Mouse (Mus musculus): ENCODE results near the gene Tusc2.

Tusc2 gene

GRCm38 (mm10) chr9:107586974-107587832 lies 24.1 kb downstream of the Tusc2 start, which contains the start of gene Ifrd2:
TSS of gene Ifrd2 (plus strand) at chr9:107587642.
- DNase-seq (ENCODE audit: extremely low spot score, low read depth, low spot score) = peak; percentile 92

GRCm38 (mm10) chr9:107587833-107588639 lies 25.0 kb downstream of the Tusc2 start:
- no peak for DNase-seq (ENCODE audit: extremely low spot score, low read depth, low spot score)

GRCm38 (mm10) chr9:107590058-107590772 lies 27.2 kb downstream of the Tusc2 start:
- DNase-seq (ENCODE audit: extremely low spot score, low read depth, low spot score) = no peak

- DNase-seq (ENCODE audit: extremely low spot score, low read depth, low spot score) = no peak
These were observed 27.7 kb downstream of the Tusc2 start for GRCm38 (mm10) chr9:107590773-107591060.

GRCm38 (mm10) chr9:107593101-107593976 lies 30.3 kb downstream of the Tusc2 start:
- DNase-seq (ENCODE audit: extremely low spot score, low read depth, low spot score) = no peak

- DNase-seq (ENCODE audit: extremely low spot score, low read depth, low spot score) = no peak
These were observed 31.4 kb downstream of the Tusc2 start for GRCm38 (mm10) chr9:107594281-107595062.

- DNase-seq (ENCODE audit: extremely low spot score, low read depth, low spot score) = no peak
These were observed 33.8 kb downstream of the Tusc2 start for GRCm38 (mm10) chr9:107596619-107597569.

GRCm38 (mm10) chr9:107598385-107598784 lies 35.3 kb downstream of the Tusc2 start:
- DNase-seq (ENCODE audit: extremely low spot score, low read depth, low spot score) = no peak

- DNase-seq (ENCODE audit: extremely low spot score, low read depth, low spot score) = no peak
These were observed 36.4 kb downstream of the Tusc2 start for GRCm38 (mm10) chr9:107599433-107599832.

- no peak for DNase-seq (ENCODE audit: extremely low spot score, low read depth, low spot score)
These were observed 36.8 kb downstream of the Tusc2 start for GRCm38 (mm10) chr9:107599842-107600241.

- no peak for DNase-seq (ENCODE audit: extremely low spot score, low read depth, low spot score)
These were observed 37.7 kb downstream of the Tusc2 start for GRCm38 (mm10) chr9:107600745-107601144.

GRCm38 (mm10) chr9:107601275-107601674 lies 38.2 kb downstream of the Tusc2 start:
- DNase-seq (ENCODE audit: extremely low spot score, low read depth, low spot score) = no peak

- DNase-seq (ENCODE audit: extremely low spot score, low read depth, low spot score) = peak; percentile 90
These were observed 39.1 kb downstream of the Tusc2 start for GRCm38 (mm10) chr9:107602068-107602648.

- no peak for DNase-seq (ENCODE audit: extremely low spot score, low read depth, low spot score)
These were observed 40.2 kb downstream of the Tusc2 start for GRCm38 (mm10) chr9:107603251-107603650.

GRCm38 (mm10) chr9:107605041-107605661 lies 42.1 kb downstream of the Tusc2 start:
- no peak for DNase-seq (ENCODE audit: extremely low spot score, low read depth, low spot score)

GRCm38 (mm10) chr9:107606591-107606990 lies 43.5 kb downstream of the Tusc2 start:
- no peak for DNase-seq (ENCODE audit: extremely low spot score, low read depth, low spot score)

GRCm38 (mm10) chr9:107607036-107607435 lies 44.0 kb downstream of the Tusc2 start:
- DNase-seq (ENCODE audit: extremely low spot score, low read depth, low spot score) = no peak

Measured in hindlimb bud, embryonic 11.5 days (tissue).